Comparison of ENCODE assay signal across 13 mouse cellular contexts in genomic region chr4:43586411-43586810, GRCm38 (mm10). TPM values are rescaled to one million over a fixed set of nuclear protein-coding genes. Genes with fewer than 3 reads are reported as not detected.
DNase-seq lines count a peak whose midpoint lies in the region; ATAC-seq and TF ChIP-seq lines count a peak whose summit lies in the region.
"Had no signal": no experiment of that assay in that cellular context is flagged by ENCODE, and none has a peak within 500 bp of the region (broad histone marks: within the 10 kb centered on the region; RNA-seq: fewer than 3 reads in every experiment).

No protein-coding gene starts in this region.

- no peak overlapping the region for H3K9ac ChIP-seq in heart, embryonic 12.5 days
- no peak overlapping the region; the same call in 1 of the 2 replicates for H3K9ac ChIP-seq in stomach, postnatal 0 days (ENCODE audit: low read length)
- no peak overlapping the region for H3K9ac ChIP-seq in liver, embryonic 12.5 days
- no peak overlapping the region for H3K9ac ChIP-seq in midbrain, embryonic 15.5 days
- H3K9ac ChIP-seq: liver, embryonic 13.5 days; stomach, embryonic 15.5 days had no signal

- DNase-seq in heart, adult 11 months = peak; percentile 99
- peak; percentile 27 to 28 for DNase-seq in right cerebral cortex, postnatal 10 days (ENCODE audit: low spot score in 2 of 2)
- DNase-seq in right cerebral cortex, adult 18-20 months = no peak
- DNase-seq in heart, postnatal 36 days = peak; percentile 58 to 59
- no peak for DNase-seq in stomach, postnatal 0 days (ENCODE audit: low spot score)
- DNase-seq: embryo, embryonic 11 days; liver, embryonic 13.5 days had no signal

- H3K27me3 ChIP-seq in heart, embryonic 12.5 days (replicated peaks) = no peaks in the 10 kb centered on the region
- no peaks in the 10 kb centered on the region for H3K27me3 ChIP-seq in stomach, postnatal 0 days (ENCODE audit: control insufficient read depth, insufficient read depth, low read length)
- H3K27me3 ChIP-seq in liver, embryonic 12.5 days (replicated peaks) = 0 out of 2 replicates have a peak, but pooled peaks cover 3% of the 10 kb centered on the region
- no peaks in the 10 kb centered on the region for H3K27me3 ChIP-seq in midbrain, embryonic 15.5 days (replicated peaks)
- H3K27me3 ChIP-seq: liver, embryonic 13.5 days; stomach, embryonic 15.5 days had no signal

- TF ChIP-seq EP300 in stomach, postnatal 0 days (optimal IDR thresholded peaks at IDR 0.05) = no peak

- H3K4me1 ChIP-seq in heart, embryonic 12.5 days (replicated peaks) = peaks cover 30% of the 10 kb centered on the region
- no peaks in the 10 kb centered on the region for H3K4me1 ChIP-seq in stomach, postnatal 0 days (replicated peaks; ENCODE audit: control insufficient read depth, insufficient read depth)
- peaks cover 52% of the 10 kb centered on the region for H3K4me1 ChIP-seq in liver, embryonic 12.5 days
- no peaks in the 10 kb centered on the region for H3K4me1 ChIP-seq in midbrain, embryonic 15.5 days
- H3K4me1 ChIP-seq: stomach, embryonic 15.5 days had no signal

- H3K27ac ChIP-seq in heart, embryonic 12.5 days (ENCODE audit: poor library complexity, severe bottlenecking) = no peak overlapping the region
- no peak overlapping the region for H3K27ac ChIP-seq in stomach, postnatal 0 days (replicated peaks)
- no peak overlapping the region for H3K27ac ChIP-seq in liver, embryonic 12.5 days
- H3K27ac ChIP-seq in midbrain, embryonic 15.5 days = no peak overlapping the region
- H3K27ac ChIP-seq: layer of hippocampus, adult 2 months; liver, embryonic 13.5 days; stomach, embryonic 15.5 days had no signal

- intact Hi-C loops in heart, postnatal 36 days (cut with DNase I) = no loop called here

- ATAC-seq in heart, embryonic 12.5 days (ENCODE audit: insufficient number of reproducible peaks, low FRiP score) = no peak
- ATAC-seq in stomach, postnatal 0 days (ENCODE audit: low FRiP score, low TSS enrichment) = 0 out of 2 replicates have a peak, but pooled peaks have one; percentile 19
- ATAC-seq in liver, embryonic 12.5 days = no peak
- ATAC-seq in midbrain, embryonic 15.5 days (replicated peaks) = no peak

- WGBS in heart, embryonic 12.5 days = 60% methylated on average over 8 of the region's 8 CpGs
- 64% methylated on average over 8 of the region's 8 CpGs for WGBS in stomach, postnatal 0 days
- 77% methylated on average over 8 of the region's 8 CpGs for WGBS in liver, embryonic 12.5 days (ENCODE audit: insufficient replicate concordance)
- 78% methylated on average over 8 of the region's 8 CpGs for WGBS in midbrain, embryonic 15.5 days

- TF ChIP-seq CTCF in stomach, postnatal 0 days (IDR thresholded peaks at IDR 0.05; ENCODE audit: low read depth) = no peak

- no peak overlapping the region for H3K4me3 ChIP-seq in heart, embryonic 12.5 days
- no peak overlapping the region for H3K4me3 ChIP-seq in stomach, postnatal 0 days (ENCODE audit: low read depth, low read length)
- H3K4me3 ChIP-seq in liver, embryonic 12.5 days = no peak overlapping the region
- H3K4me3 ChIP-seq in midbrain, embryonic 15.5 days = no peak overlapping the region
- H3K4me3 ChIP-seq: layer of hippocampus, adult 2 months; liver, embryonic 13.5 days; stomach, embryonic 15.5 days had no signal

- peaks cover 27% of the 10 kb centered on the region for H3K36me3 ChIP-seq in heart, embryonic 12.5 days
- H3K36me3 ChIP-seq in stomach, postnatal 0 days (ENCODE audit: control insufficient read depth, insufficient read depth, low read length) = peaks cover 19% of the 10 kb centered on the region
- peaks cover 35% of the 10 kb centered on the region for H3K36me3 ChIP-seq in liver, embryonic 12.5 days
- H3K36me3 ChIP-seq in midbrain, embryonic 15.5 days (replicated peaks) = peaks cover 18% of the 10 kb centered on the region

- no peaks in the 10 kb centered on the region for H3K9me3 ChIP-seq in heart, embryonic 12.5 days (replicated peaks)
- H3K9me3 ChIP-seq in stomach, postnatal 0 days (ENCODE audit: control insufficient read depth, low read length) = no peaks in the 10 kb centered on the region
- no peaks in the 10 kb centered on the region for H3K9me3 ChIP-seq in liver, embryonic 12.5 days (replicated peaks)
- no peaks in the 10 kb centered on the region for H3K9me3 ChIP-seq in midbrain, embryonic 15.5 days
- H3K9me3 ChIP-seq: liver, embryonic 13.5 days; stomach, embryonic 15.5 days had no signal

- no peak overlapping the region for H3K4me2 ChIP-seq in heart, embryonic 12.5 days
- H3K4me2 ChIP-seq in stomach, postnatal 0 days (replicated peaks; ENCODE audit: low read depth) = no peak overlapping the region
- no peak overlapping the region for H3K4me2 ChIP-seq in liver, embryonic 12.5 days
- no peak overlapping the region for H3K4me2 ChIP-seq in midbrain, embryonic 15.5 days
- H3K4me2 ChIP-seq: liver, embryonic 13.5 days; midbrain, embryonic 11.5 days; stomach, embryonic 15.5 days had no signal

RNA-seq across cellular contexts. Expression of gene Msmp, which starts 2.1 kb away (rescaled TPM):
- 0.50 and 1.3 TPM in 2 replicates for polyA plus RNA-seq in heart, embryonic 12.5 days (2016; fragmentation: Nextera tagmentation; extraction: Ambion mirVana)
- under 1 TPM; 0.42 to 0.87 TPM for total RNA-seq in heart, postnatal 36 days (2021)
- 0.25 and 0.34 TPM in 2 replicates for polyA plus RNA-seq in stomach, postnatal 0 days (2015; fragmentation: Nextera tagmentation; extraction: Ambion mirVana)
- 1.1 TPM in 1 of 2 replicates, not detected in the other for polyA plus RNA-seq in liver, embryonic 12.5 days (2016; fragmentation: Nextera tagmentation; extraction: Ambion mirVana)
- 1.3 and 1.9 TPM in 2 replicates for polyA plus RNA-seq in midbrain, embryonic 15.5 days (2015; fragmentation: Nextera tagmentation; extraction: Ambion mirVana)
- total RNA-seq: layer of hippocampus, adult 2 months had no signal
- polyA plus RNA-seq: liver, embryonic 13.5 days had no signal

RNA-seq across cellular contexts. Expression of gene Gba2, which starts 7.7 kb away (rescaled TPM):
- 25.5 and 25.8 TPM in 2 replicates for polyA plus RNA-seq in heart, embryonic 12.5 days (2016; fragmentation: Nextera tagmentation; extraction: Ambion mirVana)
- total RNA-seq in heart, postnatal 36 days (2021) = 10 to 100 TPM; 14.7 to 15.8 TPM
- 25.0 and 26.1 TPM in 2 replicates for polyA plus RNA-seq in stomach, postnatal 0 days (2015; fragmentation: Nextera tagmentation; extraction: Ambion mirVana)
- 23.5 and 23.6 TPM in 2 replicates for polyA plus RNA-seq in liver, embryonic 12.5 days (2016; fragmentation: Nextera tagmentation; extraction: Ambion mirVana)
- 67.9 and 71.0 TPM in 2 replicates for polyA plus RNA-seq in midbrain, embryonic 15.5 days (2015; fragmentation: Nextera tagmentation; extraction: Ambion mirVana)

RNA-seq across cellular contexts. Expression of gene Rgp1, which starts 7.9 kb away (rescaled TPM):
- 20.4 and 26.4 TPM in 2 replicates for polyA plus RNA-seq in heart, embryonic 12.5 days (2016; fragmentation: Nextera tagmentation; extraction: Ambion mirVana)
- 10 to 100 TPM; 30.7 to 36.1 TPM for total RNA-seq in heart, postnatal 36 days (2021)
- polyA plus RNA-seq in stomach, postnatal 0 days (2015; fragmentation: Nextera tagmentation; extraction: Ambion mirVana) = 11.7 and 13.0 TPM in 2 replicates
- polyA plus RNA-seq in liver, embryonic 12.5 days (2016; fragmentation: Nextera tagmentation; extraction: Ambion mirVana) = 17.4 and 18.0 TPM in 2 replicates
- polyA plus RNA-seq in midbrain, embryonic 15.5 days (2015; fragmentation: Nextera tagmentation; extraction: Ambion mirVana) = 24.8 and 25.7 TPM in 2 replicates

RNA-seq across cellular contexts. Expression of gene Tln1, which starts 23.9 kb away (rescaled TPM):
- 117 and 124 TPM in 2 replicates for polyA plus RNA-seq in heart, embryonic 12.5 days (2016; fragmentation: Nextera tagmentation; extraction: Ambion mirVana)
- total RNA-seq in heart, postnatal 36 days (2021) = 100 to 1,000 TPM; 106 to 118 TPM
- 42.7 and 60.3 TPM in 2 replicates for polyA plus RNA-seq in stomach, postnatal 0 days (2015; fragmentation: Nextera tagmentation; extraction: Ambion mirVana)
- 73.3 and 75.5 TPM in 2 replicates for polyA plus RNA-seq in liver, embryonic 12.5 days (2016; fragmentation: Nextera tagmentation; extraction: Ambion mirVana)
- polyA plus RNA-seq in midbrain, embryonic 15.5 days (2015; fragmentation: Nextera tagmentation; extraction: Ambion mirVana) = 58.8 and 61.0 TPM in 2 replicates

RNA-seq across cellular contexts. Expression of gene Creb3, which starts 24.3 kb away (rescaled TPM):
- 57.2 and 61.2 TPM in 2 replicates for polyA plus RNA-seq in heart, embryonic 12.5 days (2016; fragmentation: Nextera tagmentation; extraction: Ambion mirVana)
- 10 to 100 TPM; 40.4 to 47.6 TPM for total RNA-seq in heart, postnatal 36 days (2021)
- 85.6 and 89.2 TPM in 2 replicates for polyA plus RNA-seq in stomach, postnatal 0 days (2015; fragmentation: Nextera tagmentation; extraction: Ambion mirVana)
- polyA plus RNA-seq in liver, embryonic 12.5 days (2016; fragmentation: Nextera tagmentation; extraction: Ambion mirVana) = 17.9 and 19.7 TPM in 2 replicates
- 82.7 and 94.0 TPM in 2 replicates for polyA plus RNA-seq in midbrain, embryonic 15.5 days (2015; fragmentation: Nextera tagmentation; extraction: Ambion mirVana)

Comparison
In these comparisons a context has a peak if more than half of its experiments do, and no peak if none do; other contexts are left out.
1. DNase-seq: peak in heart, adult 11 months (single experiment), right cerebral cortex, postnatal 10 days (2 of 2) and heart, postnatal 36 days (2 of 2); none in right cerebral cortex, adult 18-20 months (single experiment) and stomach, postnatal 0 days (single experiment).